Mouse (Mus musculus): ENCODE measurements around the gene Gm17542.
"Not testable (repeated sequence)": the region's sequence is repeated elsewhere in the genome, so short reads cannot be mapped to it uniquely, and the experiment has no call there.

Gm17542 gene

GRCm38 (mm10) chr10:58718110-58718509 is at the start of gene Gm17542:
TSS of gene Gm17542 (minus strand) at chr10:58718210.
- DNase-seq (ENCODE audit: extremely low spot score) = not testable (repeated sequence)

GRCm38 (mm10) chr10:58739779-58740178 is 21.8 kb upstream of the Gm17542 start:
- DNase-seq (ENCODE audit: extremely low spot score) = no peak

- no peak for DNase-seq (ENCODE audit: extremely low spot score)
These were observed 20.1 kb upstream of the Gm17542 start for GRCm38 (mm10) chr10:58738152-58738551.

- DNase-seq (ENCODE audit: extremely low spot score) = no peak
These were observed 3.2 kb downstream of the Gm17542 start for GRCm38 (mm10) chr10:58714789-58715148.

GRCm38 (mm10) chr10:58713855-58714788 is 3.9 kb downstream of the Gm17542 start:
- peak; percentile 27 for DNase-seq (ENCODE audit: extremely low spot score)

- DNase-seq (ENCODE audit: extremely low spot score) = no peak
These were observed 4.8 kb downstream of the Gm17542 start for GRCm38 (mm10) chr10:58713225-58713624.

- no peak for DNase-seq (ENCODE audit: extremely low spot score)
These were observed 9.0 kb downstream of the Gm17542 start for GRCm38 (mm10) chr10:58709021-58709420.

- no peak for DNase-seq (ENCODE audit: extremely low spot score)
These were observed 17.4 kb downstream of the Gm17542 start for GRCm38 (mm10) chr10:58700578-58700977.

GRCm38 (mm10) chr10:58700160-58700559 is 17.9 kb downstream of the Gm17542 start:
- DNase-seq (ENCODE audit: extremely low spot score) = no peak

- DNase-seq (ENCODE audit: extremely low spot score) = no peak
These were observed 19.1 kb downstream of the Gm17542 start for GRCm38 (mm10) chr10:58698955-58699354.

- no peak for DNase-seq (ENCODE audit: extremely low spot score)
These were observed 27.0 kb downstream of the Gm17542 start for GRCm38 (mm10) chr10:58691051-58691450.

- DNase-seq (ENCODE audit: extremely low spot score) = no peak
These were observed 38.7 kb downstream of the Gm17542 start for GRCm38 (mm10) chr10:58679298-58679697.

GRCm38 (mm10) chr10:58675533-58675932 is 42.5 kb downstream of the Gm17542 start, which contains the start of gene Edar:
TSS of gene Edar (minus strand) at chr10:58675654.
- DNase-seq (ENCODE audit: extremely low spot score) = peak; percentile 85

- peak; percentile 58 for DNase-seq (ENCODE audit: extremely low spot score)
These were observed 44.5 kb downstream of the Gm17542 start for GRCm38 (mm10) chr10:58673278-58674061.

GRCm38 (mm10) chr10:58672557-58673277 is 45.3 kb downstream of the Gm17542 start:
- peak; percentile 11 for DNase-seq (ENCODE audit: extremely low spot score)

GRCm38 (mm10) chr10:58663868-58664267 is 54.1 kb downstream of the Gm17542 start:
- no peak for DNase-seq (ENCODE audit: extremely low spot score)
